Mouse (Mus musculus) G1E (cell line): ENCODE results near the gene B3gnt8.

Experiments
- CTCF ChIP-seq: IDR thresholded peaks from 2 replicates; pipeline ENCODE4 v1.5.1; 2012; ENCODE audit warnings: low read depth, low read length, inconsistent platforms, mixed read lengths
- GATA1 ChIP-seq: IDR thresholded peaks from 2 replicates; pipeline ENCODE4 v1.6.1; 2012; ENCODE audit warnings: borderline replicate concordance, low read length, inconsistent platforms, mixed read lengths
- POLR2AphosphoS5 ChIP-seq: IDR thresholded peaks from 2 replicates; pipeline ENCODE4 v1.6.1; 2012; ENCODE audit warnings: low read depth, low read length, inconsistent platforms; ENCODE audit not compliant: insufficient replicate concordance
- TAL1 ChIP-seq: conservative IDR thresholded peaks from 2 replicates; pipeline ENCODE4 v1.6.1; 2012; ENCODE audit warnings: low read depth, low read length, inconsistent platforms, mixed read lengths

DNA sequence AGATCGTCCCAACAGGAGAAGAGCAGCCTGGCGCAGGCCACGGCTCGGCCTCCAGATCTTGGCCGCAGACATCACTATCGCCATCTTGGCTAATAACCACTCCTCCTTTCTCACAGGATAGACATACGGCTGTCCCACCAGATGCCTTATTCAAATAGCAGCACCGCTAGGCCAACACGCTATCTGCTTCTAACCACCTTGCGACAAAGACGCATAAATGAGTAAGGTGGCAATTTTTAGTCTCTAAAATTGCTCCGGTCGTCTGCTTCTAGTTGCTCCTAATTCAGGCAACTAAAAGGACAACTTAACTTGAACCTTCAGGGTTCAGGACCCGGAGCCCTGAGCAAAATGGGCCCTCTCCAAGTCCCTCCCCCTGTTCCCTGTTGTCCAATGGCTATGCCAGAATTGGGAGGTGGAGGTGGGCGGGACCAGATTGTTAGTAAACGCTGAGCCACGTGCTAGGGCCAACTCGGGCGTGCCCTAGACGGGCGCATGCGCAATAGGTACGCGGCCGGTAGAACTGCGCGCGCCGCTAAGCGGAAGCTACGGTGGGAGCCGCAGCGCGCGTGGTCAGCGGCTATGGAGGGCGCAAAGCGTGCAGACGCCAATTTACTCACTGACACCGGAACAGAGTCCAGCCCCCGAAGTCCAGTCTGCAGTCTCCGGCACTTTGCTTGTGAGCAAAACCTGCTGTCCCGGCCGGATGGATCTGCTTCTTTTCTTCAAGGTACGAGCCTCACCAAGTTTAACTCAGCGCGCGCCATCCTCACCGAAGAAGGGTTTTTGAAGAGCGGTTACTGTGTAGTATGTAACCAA lies 32.4 kb downstream of the B3gnt8 start, which contains the start of the genes Bckdha and Exosc5:
- no peak for TF ChIP-seq CTCF
- no peak for TF ChIP-seq GATA1
- no peak for TF ChIP-seq POLR2AphosphoS5
- no peak for TF ChIP-seq TAL1
